Mouse (Mus musculus): ENCODE results near the gene Nfkbiz. TPM values are rescaled to one million over a fixed set of nuclear protein-coding genes. Genes with fewer than 3 reads are reported as not detected.
"Not testable (repeated sequence)": the region's sequence is repeated elsewhere in the genome, so short reads cannot be mapped to it uniquely, and the experiment has no call there.

Nfkbiz gene
- polyA plus RNA-seq (2014; fragmentation: Nextera tagmentation; extraction: Ambion mirVana): 1.9 and 2.3 TPM in 2 replicates

GRCm38 (mm10) chr16:55838510-55839474 is at the start of gene Nfkbiz:
TSS of gene Nfkbiz (minus strand) at chr16:55838899.
- peak; percentile 92 for DNase-seq (ENCODE audit: low spot score)
- H3K27ac ChIP-seq (ENCODE audit: low read depth, low read length): peak within 1 kb of the TSS; percentile 72
- H3K36me3 ChIP-seq (ENCODE audit: control insufficient read depth, insufficient read depth, low read length): no peaks in the 10 kb centered on the region; the same call in 1 of the 2 replicates
- no peaks in the 10 kb centered on the region for H3K9me3 ChIP-seq (ENCODE audit: control insufficient read depth, low read length)
- H3K4me3 ChIP-seq (ENCODE audit: low read depth, low read length): peak within 1 kb of the TSS; percentile 59
- ATAC-seq (replicated peaks; ENCODE audit: low FRiP score): peak; percentile 92
- H3K27me3 ChIP-seq (ENCODE audit: control insufficient read depth, insufficient read depth, low read length): no peaks in the 10 kb centered on the region
- under 1% methylated on average over 40 of the region's 40 CpGs for WGBS
- H3K4me2 ChIP-seq (ENCODE audit: low read depth, low read length, severe bottlenecking): peak within 1 kb of the TSS; percentile 70
- H3K9ac ChIP-seq (ENCODE audit: low read length): peak within 1 kb of the TSS; percentile 78
- H3K4me1 ChIP-seq (replicated peaks; ENCODE audit: control insufficient read depth, insufficient read depth, low read length): no peaks in the 10 kb centered on the region

DNA sequence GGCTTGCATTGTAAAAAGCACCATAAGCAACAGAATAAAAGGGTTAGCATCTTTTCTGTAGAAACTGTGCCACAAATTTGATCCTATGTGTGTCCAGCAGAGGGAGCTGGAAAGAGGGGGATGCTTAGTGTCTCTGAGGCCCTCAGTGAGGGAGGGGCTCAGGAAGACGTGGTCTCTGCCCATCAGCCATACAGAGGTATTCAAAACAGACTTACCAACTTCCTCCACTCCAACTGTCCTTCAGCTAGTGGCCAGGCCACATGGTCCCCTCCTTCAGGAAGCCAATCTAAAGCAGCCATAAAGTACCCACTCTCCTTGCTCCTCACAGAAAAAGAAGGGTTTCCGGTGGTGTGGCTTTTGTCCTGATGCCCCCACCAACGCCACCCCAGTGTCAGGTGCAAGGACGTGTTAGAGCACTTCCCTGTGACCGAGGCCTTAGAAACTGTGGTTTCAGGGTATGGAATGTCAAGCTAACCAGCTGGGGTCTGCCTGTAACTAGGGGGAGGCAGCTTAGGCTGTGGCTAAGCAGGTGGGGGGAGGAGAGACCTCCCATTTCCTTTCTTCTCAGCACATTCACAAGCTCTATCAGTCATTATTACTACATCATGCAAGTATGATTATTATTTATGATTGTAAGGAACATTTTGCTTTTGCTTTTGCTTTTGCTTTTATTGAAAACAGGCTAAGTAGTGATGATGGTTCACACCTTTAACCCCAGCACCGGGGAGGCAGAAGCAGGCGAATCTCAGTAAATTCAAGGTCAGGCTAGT is 49.3 kb upstream of the Nfkbiz start:
- peak; percentile 51; the same call in 1 of the 2 replicates for ATAC-seq (replicated peaks; ENCODE audit: low FRiP score)
- no peak overlapping the region for H3K27ac ChIP-seq (ENCODE audit: low read depth, low read length)
- H3K36me3 ChIP-seq (ENCODE audit: control insufficient read depth, insufficient read depth, low read length): peaks cover 4% of the 10 kb centered on the region; the same call in 1 of the 2 replicates
- H3K4me3 ChIP-seq (ENCODE audit: low read depth, low read length): no peak overlapping the region
- no peaks in the 10 kb centered on the region for H3K27me3 ChIP-seq (ENCODE audit: control insufficient read depth, insufficient read depth, low read length)
- WGBS: 65% methylated on average over 7 of the region's 7 CpGs
- DNase-seq (ENCODE audit: low spot score): no peak
- H3K4me1 ChIP-seq (replicated peaks; ENCODE audit: control insufficient read depth, insufficient read depth, low read length): no peaks in the 10 kb centered on the region
- H3K4me2 ChIP-seq (ENCODE audit: low read depth, low read length, severe bottlenecking): no peak overlapping the region
- no peak overlapping the region for H3K9ac ChIP-seq (ENCODE audit: low read length)
- H3K9me3 ChIP-seq (ENCODE audit: control insufficient read depth, low read length): no peaks in the 10 kb centered on the region

DNA sequence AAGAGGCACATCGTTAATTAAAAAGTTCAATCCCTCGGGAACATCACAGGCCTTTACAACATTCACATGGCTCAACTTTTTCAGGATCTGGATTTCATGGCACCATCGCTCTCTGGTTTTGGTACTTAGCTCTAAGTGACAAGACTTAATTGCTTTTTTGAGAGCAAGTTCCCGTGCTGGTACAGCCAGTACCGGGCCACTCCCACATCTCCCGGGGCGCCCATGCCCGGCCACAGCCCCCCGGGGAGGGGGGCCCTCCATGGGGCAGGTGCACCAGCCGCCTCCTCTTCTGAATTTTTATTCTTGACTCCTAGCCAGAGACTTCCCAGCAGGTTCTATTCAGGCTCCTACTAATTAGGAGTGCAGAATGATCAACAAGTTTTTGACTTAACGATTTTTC is 45.5 kb upstream of the Nfkbiz start:
- ATAC-seq (replicated peaks; ENCODE audit: low FRiP score) (no peak), DNase-seq (ENCODE audit: low spot score) (no peak)
- H3K36me3 ChIP-seq (ENCODE audit: control insufficient read depth, insufficient read depth, low read length): peaks cover 4% of the 10 kb centered on the region; the same call in 1 of the 2 replicates
- H3K4me3 ChIP-seq (ENCODE audit: low read depth, low read length): no peak overlapping the region
- no peak overlapping the region for H3K9ac ChIP-seq (ENCODE audit: low read length)
- no peaks in the 10 kb centered on the region for H3K4me1 ChIP-seq (replicated peaks; ENCODE audit: control insufficient read depth, insufficient read depth, low read length)
- no peaks in the 10 kb centered on the region for H3K9me3 ChIP-seq (ENCODE audit: control insufficient read depth, low read length)
- H3K27ac ChIP-seq (ENCODE audit: low read depth, low read length): no peak overlapping the region
- H3K27me3 ChIP-seq (ENCODE audit: control insufficient read depth, insufficient read depth, low read length): no peaks in the 10 kb centered on the region
- no peak overlapping the region for H3K4me2 ChIP-seq (ENCODE audit: low read depth, low read length, severe bottlenecking)
- WGBS: 78% methylated on average over 11 of the region's 11 CpGs

DNA sequence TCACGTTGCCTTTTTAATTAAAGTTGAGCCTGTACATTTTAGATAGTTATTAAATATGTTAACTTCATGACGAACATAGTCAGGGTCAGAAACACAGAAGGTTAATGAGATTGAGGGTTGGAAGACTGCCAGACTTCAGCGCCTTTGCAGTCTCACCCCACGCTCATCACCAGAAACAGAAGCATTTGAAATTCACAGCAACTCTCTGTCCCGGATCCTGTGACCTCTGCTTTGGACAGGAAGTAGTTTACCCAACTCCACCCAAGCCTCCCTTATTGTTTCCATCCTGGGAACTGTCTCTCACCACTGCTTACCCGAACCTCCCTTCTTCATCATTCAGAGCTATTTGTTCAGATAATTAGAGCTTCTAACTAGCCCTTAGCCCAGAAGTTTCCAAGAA is 37.3 kb upstream of the Nfkbiz start:
- no peak overlapping the region for H3K4me2 ChIP-seq (ENCODE audit: low read depth, low read length, severe bottlenecking)
- no peaks in the 10 kb centered on the region for H3K36me3 ChIP-seq (ENCODE audit: control insufficient read depth, insufficient read depth, low read length)
- no peaks in the 10 kb centered on the region for H3K4me1 ChIP-seq (replicated peaks; ENCODE audit: control insufficient read depth, insufficient read depth, low read length)
- 81% methylated on average over 6 of the region's 6 CpGs for WGBS
- H3K9me3 ChIP-seq (ENCODE audit: control insufficient read depth, low read length): no peaks in the 10 kb centered on the region
- H3K9ac ChIP-seq (ENCODE audit: low read length): no peak overlapping the region
- no peak overlapping the region for H3K27ac ChIP-seq (ENCODE audit: low read depth, low read length)
- H3K4me3 ChIP-seq (ENCODE audit: low read depth, low read length): no peak overlapping the region
- no peaks in the 10 kb centered on the region for H3K27me3 ChIP-seq (ENCODE audit: control insufficient read depth, insufficient read depth, low read length)
- ATAC-seq (replicated peaks; ENCODE audit: low FRiP score) (no peak), DNase-seq (ENCODE audit: low spot score) (no peak)

DNA sequence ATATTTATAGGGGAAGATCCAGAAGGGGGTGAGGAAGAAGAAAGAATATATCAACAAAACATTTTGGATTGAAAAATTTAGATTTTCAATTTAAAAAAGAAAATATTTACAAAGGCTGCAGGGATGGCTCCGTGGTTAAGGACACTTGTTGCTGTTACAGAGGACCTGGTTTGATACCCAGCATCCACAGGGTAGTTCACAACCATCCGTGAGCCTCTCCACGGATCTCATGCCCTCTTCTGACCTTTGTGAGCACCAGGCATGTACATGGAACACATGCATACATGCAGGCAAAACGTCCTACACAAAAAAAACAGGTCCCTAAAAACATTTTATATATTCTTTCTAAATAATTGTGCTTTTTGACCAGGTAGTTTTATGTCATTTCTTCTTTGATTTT is 25.1 kb upstream of the Nfkbiz start:
- DNase-seq (ENCODE audit: low spot score) (no peak), ATAC-seq (replicated peaks; ENCODE audit: low FRiP score) (no peak)
- Histone ChIP-seq H3K9me3 (ENCODE audit: control insufficient read depth, low read length) (no peaks in the 10 kb centered on the region), H3K4me1 (replicated peaks; ENCODE audit: control insufficient read depth, insufficient read depth, low read length) (no peaks in the 10 kb centered on the region), H3K27ac (ENCODE audit: low read depth, low read length) (no peak overlapping the region), H3K4me2 (ENCODE audit: low read depth, low read length, severe bottlenecking) (no peak overlapping the region), H3K4me3 (ENCODE audit: low read depth, low read length) (no peak overlapping the region), H3K27me3 (ENCODE audit: control insufficient read depth, insufficient read depth, low read length) (no peaks in the 10 kb centered on the region), H3K9ac (ENCODE audit: low read length) (no peak overlapping the region), H3K36me3 (ENCODE audit: control insufficient read depth, insufficient read depth, low read length) (no peaks in the 10 kb centered on the region; the same call in 1 of the 2 replicates)
- 64% methylated on average over 4 of the region's 4 CpGs for WGBS

- no peak overlapping the region for H3K9ac ChIP-seq (ENCODE audit: low read length)
- H3K36me3 ChIP-seq (ENCODE audit: control insufficient read depth, insufficient read depth, low read length): no peaks in the 10 kb centered on the region; the same call in 1 of the 2 replicates
- H3K9me3 ChIP-seq (ENCODE audit: control insufficient read depth, low read length): no peaks in the 10 kb centered on the region
- no peak overlapping the region for H3K27ac ChIP-seq (ENCODE audit: low read depth, low read length)
- peak; percentile 76 for DNase-seq (ENCODE audit: low spot score)
- H3K4me2 ChIP-seq (ENCODE audit: low read depth, low read length, severe bottlenecking): no peak overlapping the region
- H3K4me3 ChIP-seq (ENCODE audit: low read depth, low read length): no peak overlapping the region
- ATAC-seq (replicated peaks; ENCODE audit: low FRiP score): peak; percentile 63
- no peaks in the 10 kb centered on the region for H3K4me1 ChIP-seq (replicated peaks; ENCODE audit: control insufficient read depth, insufficient read depth, low read length)
- 30% methylated on average over 7 of the region's 7 CpGs for WGBS
- H3K27me3 ChIP-seq (ENCODE audit: control insufficient read depth, insufficient read depth, low read length): no peaks in the 10 kb centered on the region
Measured at GRCm38 (mm10) chr16:55863149-55863815, 24.6 kb upstream of the Nfkbiz start.

DNA sequence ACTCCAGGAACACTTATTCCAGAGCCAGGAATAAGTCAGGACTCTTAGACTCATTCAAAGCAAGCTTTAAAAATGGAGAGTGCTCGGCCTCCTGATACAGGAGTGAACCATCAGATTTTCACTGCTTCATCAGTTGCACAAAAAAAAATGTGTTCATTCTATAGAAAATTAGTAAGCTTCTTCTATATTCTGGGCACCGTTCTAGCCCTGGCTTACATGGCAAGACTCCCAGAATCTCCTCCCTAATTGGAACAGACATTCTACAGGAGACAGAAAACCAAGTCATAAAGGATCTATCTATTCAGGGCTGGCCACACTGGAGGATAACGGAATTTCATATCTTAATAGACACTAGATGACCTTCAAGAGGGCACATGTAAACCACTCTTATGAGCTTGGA is 22.4 kb upstream of the Nfkbiz start:
- no peaks in the 10 kb centered on the region for H3K4me1 ChIP-seq (replicated peaks; ENCODE audit: control insufficient read depth, insufficient read depth, low read length)
- H3K36me3 ChIP-seq (ENCODE audit: control insufficient read depth, insufficient read depth, low read length): no peaks in the 10 kb centered on the region; the same call in 1 of the 2 replicates
- ATAC-seq (replicated peaks; ENCODE audit: low FRiP score): no peak
- WGBS: 87% methylated on average over 3 of the region's 3 CpGs
- H3K9me3 ChIP-seq (ENCODE audit: control insufficient read depth, low read length): no peaks in the 10 kb centered on the region
- no peaks in the 10 kb centered on the region for H3K27me3 ChIP-seq (ENCODE audit: control insufficient read depth, insufficient read depth, low read length)
- DNase-seq (ENCODE audit: low spot score): no peak
- H3K9ac ChIP-seq (ENCODE audit: low read length): no peak overlapping the region
- H3K4me2 ChIP-seq (ENCODE audit: low read depth, low read length, severe bottlenecking): no peak overlapping the region
- no peak overlapping the region for H3K27ac ChIP-seq (ENCODE audit: low read depth, low read length)
- H3K4me3 ChIP-seq (ENCODE audit: low read depth, low read length): no peak overlapping the region

GRCm38 (mm10) chr16:55859421-55859820 is 20.7 kb upstream of the Nfkbiz start:
- not testable (repeated sequence) for H3K36me3 ChIP-seq (ENCODE audit: control insufficient read depth, insufficient read depth, low read length); ATAC-seq (replicated peaks; ENCODE audit: low FRiP score)
- 87% methylated on average over 4 of the region's 4 CpGs for WGBS

More at GRCm38 (mm10) chr16:55859421-55859820, 20.7 kb upstream of the Nfkbiz start:
- DNase-seq (ENCODE audit: low spot score); H3K9me3 ChIP-seq (ENCODE audit: control insufficient read depth, low read length); H3K9ac ChIP-seq (ENCODE audit: low read length); H3K4me3 ChIP-seq (ENCODE audit: low read depth, low read length); H3K4me1 ChIP-seq (replicated peaks; ENCODE audit: control insufficient read depth, insufficient read depth, low read length); H3K4me2 ChIP-seq (ENCODE audit: low read depth, low read length, severe bottlenecking); H3K27me3 ChIP-seq (ENCODE audit: control insufficient read depth, insufficient read depth, low read length); H3K27ac ChIP-seq (ENCODE audit: low read depth, low read length): not testable (repeated sequence)
